Mouse (Mus musculus): ENCODE results near the gene Wnt6.
A peak's percentile ranks its signal among the peaks of the same experiment; 100 is the strongest.

Wnt6 gene

DNA sequence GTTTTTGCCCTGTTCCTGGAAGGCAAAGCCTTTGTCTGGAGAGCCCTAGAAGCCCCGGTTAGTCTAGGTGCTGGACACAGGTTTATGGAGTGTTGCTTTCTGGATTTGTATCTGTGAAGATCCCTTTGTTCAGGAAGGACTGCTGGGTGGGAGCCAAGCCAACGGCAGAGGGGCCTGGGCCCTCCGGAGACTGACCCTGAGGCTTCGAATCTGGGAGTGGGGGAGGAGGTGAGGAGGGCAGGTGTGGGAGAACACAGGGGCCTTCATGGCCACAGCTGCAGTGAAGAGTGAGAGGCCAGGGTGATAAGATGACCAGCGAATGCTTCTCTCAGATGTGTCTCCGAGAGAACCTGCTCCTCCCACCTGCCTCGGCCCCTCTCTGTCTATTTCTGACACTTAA lies 2.4 kb downstream of the Wnt6 start:
- no peak for DNase-seq (ENCODE audit: low read depth, low spot score)

- no peak for DNase-seq (ENCODE audit: low read depth, low spot score)
These were observed 4.1 kb downstream of the Wnt6 start for GRCm38 (mm10) chr1:74775816-74776215.

DNA sequence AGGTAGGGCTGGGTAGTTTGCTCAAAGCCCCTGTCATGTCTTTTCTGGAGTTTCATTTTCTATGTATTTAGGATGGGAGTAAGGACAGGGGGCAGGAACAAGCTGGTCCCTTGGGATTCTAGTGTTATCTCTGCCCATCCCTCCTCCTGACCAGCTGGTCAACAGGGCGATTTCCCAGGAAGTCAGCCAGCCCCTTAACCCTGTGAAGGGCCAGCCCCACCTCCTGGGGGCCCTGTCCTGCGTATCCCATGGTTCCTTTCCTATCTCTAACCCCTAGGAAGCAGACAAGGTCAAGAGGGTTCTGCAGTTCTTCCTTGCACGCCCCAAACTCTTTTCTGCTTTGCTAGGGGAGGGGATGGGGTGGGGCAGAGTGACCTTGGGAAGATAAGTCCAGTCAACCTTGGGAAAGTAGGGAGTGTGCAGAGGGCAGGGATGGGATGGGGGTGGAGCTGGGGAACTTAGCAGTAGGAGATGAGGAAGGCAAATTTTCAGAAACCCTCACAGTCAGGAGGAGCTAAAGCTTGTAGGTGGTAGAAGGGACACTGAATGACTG lies 7.3 kb downstream of the Wnt6 start:
- no peak for DNase-seq (ENCODE audit: low read depth, low spot score)

DNA sequence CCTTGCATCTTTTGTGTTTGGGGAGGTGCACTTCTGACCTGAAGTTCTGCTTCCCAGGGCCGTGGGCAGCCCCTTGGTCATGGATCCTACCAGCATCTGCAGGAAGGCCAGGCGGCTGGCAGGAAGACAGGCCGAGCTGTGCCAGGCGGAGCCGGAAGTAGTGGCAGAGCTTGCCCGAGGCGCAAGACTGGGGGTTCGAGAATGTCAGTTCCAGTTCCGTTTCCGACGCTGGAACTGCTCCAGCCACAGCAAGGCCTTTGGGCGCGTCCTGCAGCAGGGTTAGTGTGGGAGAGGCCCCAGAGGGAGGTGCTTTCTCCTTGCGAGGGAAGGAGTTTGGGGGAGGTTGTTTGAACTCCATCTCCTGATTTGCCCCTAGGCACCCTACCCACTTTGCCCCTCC lies 10.4 kb downstream of the Wnt6 start:
- no peak for DNase-seq (ENCODE audit: low read depth, low spot score)

- no peak for DNase-seq (ENCODE audit: low read depth, low spot score)
These were observed 11.9 kb downstream of the Wnt6 start for GRCm38 (mm10) chr1:74783554-74783953.

DNA sequence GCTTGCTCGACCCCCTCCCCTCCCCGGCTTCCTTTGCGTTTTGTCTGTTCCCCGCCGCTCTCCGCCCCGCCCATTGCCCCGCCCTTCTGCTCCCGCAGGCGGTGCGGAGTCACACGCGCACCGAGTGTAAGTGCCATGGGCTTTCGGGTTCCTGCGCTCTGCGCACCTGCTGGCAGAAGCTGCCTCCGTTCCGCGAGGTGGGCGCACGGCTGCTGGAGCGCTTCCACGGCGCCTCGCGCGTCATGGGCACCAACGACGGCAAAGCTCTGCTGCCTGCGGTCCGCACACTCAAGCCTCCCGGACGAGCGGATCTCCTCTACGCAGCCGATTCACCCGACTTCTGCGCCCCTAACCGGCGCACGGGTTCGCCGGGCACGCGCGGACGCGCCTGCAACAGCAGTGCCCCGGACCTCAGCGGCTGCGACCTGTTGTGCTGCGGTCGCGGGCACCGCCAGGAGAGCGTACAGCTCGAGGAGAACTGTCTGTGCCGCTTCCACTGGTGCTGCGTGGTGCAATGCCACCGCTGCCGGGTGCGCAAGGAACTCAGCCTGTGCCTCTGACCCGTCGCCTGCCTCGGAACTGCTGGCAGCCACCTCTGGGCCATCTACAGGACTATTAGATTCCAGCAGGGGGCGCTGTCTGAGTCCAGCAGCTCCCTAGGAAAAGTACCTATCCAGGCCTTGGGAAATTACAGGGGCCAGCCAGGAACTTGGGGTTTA lies 12.5 kb downstream of the Wnt6 start:
- DNase-seq (ENCODE audit: low read depth, low spot score) = no peak

GRCm38 (mm10) chr1:74787846-74788245 lies 16.2 kb downstream of the Wnt6 start:
- DNase-seq (ENCODE audit: low read depth, low spot score) = peak; percentile 89

- no peak for DNase-seq (ENCODE audit: low read depth, low spot score)
These were observed 17.0 kb downstream of the Wnt6 start for GRCm38 (mm10) chr1:74788603-74789176.

DNA sequence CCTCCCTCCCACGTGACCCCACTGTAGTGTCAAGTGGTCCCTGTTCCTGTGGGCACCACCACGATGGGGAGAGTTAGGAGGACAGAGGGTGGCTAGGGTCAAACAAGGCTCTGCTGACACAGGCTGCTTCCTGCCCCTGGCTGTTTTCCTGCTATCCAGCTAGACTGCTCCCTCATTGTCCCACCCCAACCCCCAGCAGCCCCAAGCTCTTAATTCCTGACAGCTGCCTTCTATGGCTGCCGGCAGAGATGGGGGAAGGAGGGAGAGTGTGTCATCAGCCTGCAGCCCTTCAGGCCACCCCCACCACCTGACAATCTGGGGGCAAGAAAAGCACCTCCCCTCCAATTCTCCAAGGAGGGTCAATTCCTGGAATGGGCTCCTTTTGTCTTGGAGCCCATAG lies 18.4 kb downstream of the Wnt6 start:
- DNase-seq (ENCODE audit: low read depth, low spot score) = no peak

GRCm38 (mm10) chr1:74791249-74791648 lies 19.6 kb downstream of the Wnt6 start, which contains the start of gene Wnt10a:
Gene Wnt10a (plus strand): TSS chr1:74791516.
- no peak for DNase-seq (ENCODE audit: low read depth, low spot score)

DNA sequence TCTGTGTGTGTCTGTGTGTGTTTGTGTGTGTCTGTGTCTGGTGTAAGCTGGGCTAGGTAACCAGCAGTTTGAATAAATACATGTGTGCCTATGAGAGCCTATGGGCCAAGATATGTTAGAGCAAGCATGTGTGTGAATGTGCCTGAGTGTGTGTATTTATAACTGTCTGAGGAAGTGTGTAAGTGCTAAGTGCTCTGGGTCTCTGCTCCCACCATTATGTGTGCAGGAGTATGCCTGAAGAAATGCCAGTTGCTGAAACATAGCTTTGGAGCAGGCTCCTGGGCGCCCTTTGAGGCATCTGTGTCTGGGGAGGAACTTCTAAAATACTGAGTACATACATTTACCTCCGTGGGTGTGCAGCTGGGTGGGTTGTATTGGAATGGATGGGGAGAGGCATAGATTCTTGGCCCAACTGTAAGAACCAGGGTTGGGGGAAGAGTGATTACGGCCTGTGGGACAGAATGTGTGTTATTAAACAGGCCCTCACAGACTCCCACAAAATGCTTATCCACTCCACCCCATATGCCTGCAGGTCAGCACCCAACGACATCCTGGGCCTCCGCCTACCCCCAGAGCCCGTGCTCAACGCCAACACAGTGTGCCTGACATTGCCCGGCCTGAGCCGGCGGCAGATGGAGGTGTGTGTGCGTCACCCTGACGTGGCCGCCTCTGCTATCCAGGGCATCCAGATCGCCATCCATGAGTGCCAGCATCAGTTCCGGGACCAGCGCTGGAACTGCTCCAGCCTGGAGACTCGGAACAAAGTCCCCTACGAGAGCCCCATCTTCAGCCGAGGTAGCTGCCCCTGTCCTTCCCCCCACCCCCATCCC lies 21.4 kb downstream of the Wnt6 start:
- DNase-seq (ENCODE audit: low read depth, low spot score) = no peak

DNA sequence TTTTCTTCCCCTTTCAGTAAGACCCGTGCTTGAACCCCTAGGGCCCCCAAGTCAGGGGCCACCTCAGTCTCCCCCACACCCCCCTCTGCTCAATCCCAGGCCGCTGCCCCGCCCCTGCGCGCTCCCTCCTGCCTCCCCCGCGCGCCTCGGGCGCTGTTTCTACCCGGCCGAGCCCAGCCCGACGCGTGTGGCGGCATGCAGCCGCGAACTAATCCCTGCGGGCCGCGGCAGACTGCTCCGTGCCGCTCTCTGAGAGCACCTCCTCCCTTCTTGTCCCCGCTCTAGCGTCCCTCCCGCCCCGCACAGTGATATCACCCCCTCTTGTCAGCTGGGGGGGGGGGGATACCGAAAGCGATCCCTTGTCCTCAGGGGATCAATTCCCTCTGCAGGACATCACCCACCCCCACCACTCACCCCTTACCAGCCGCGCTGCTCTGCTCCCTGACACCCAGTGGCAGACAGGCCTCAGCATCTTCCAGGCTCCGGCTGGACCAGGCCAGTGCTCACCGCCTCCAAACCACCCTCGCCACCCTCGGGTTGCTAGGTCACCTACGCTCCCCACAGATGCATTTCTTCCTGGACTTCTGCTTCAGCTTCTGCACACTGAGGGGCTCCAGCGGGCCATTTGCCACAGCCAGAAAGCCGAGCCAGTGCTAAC lies 22.9 kb downstream of the Wnt6 start:
- DNase-seq (ENCODE audit: low read depth, low spot score) = no peak

DNA sequence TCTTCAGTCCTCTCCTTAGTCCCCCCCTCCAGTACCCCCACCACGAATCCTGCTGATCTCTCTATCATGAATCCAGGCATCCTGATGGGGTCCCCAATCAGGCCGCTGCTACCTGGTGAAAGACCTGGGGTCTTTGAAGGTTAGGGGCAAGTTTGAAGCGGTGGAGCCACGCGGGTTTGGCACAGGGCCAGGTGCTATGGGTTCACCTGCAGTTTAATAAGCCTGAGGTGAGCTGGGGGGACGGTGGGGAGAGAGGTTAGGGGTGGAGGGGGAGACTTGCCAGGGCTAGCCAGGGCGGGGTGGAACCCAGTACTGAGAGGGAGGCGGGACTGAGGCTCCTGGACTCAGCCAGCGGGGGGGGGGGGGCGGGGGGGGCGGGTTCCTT lies 23.4 kb downstream of the Wnt6 start:
- DNase-seq (ENCODE audit: low read depth, low spot score) = no peak

GRCm38 (mm10) chr1:74797459-74797858 lies 25.8 kb downstream of the Wnt6 start:
- no peak for DNase-seq (ENCODE audit: low read depth, low spot score)

GRCm38 (mm10) chr1:74800424-74800888 lies 28.8 kb downstream of the Wnt6 start:
- DNase-seq (ENCODE audit: low read depth, low spot score) = no peak

GRCm38 (mm10) chr1:74801631-74802140 lies 30.0 kb downstream of the Wnt6 start:
- no peak for DNase-seq (ENCODE audit: low read depth, low spot score)

- peak; percentile 64 for DNase-seq (ENCODE audit: low read depth, low spot score)
These were observed 31.3 kb downstream of the Wnt6 start for GRCm38 (mm10) chr1:74802795-74803656.

GRCm38 (mm10) chr1:74804211-74804870 lies 32.6 kb downstream of the Wnt6 start:
- no peak for DNase-seq (ENCODE audit: low read depth, low spot score)

- DNase-seq (ENCODE audit: low read depth, low spot score) = no peak
These were observed 33.7 kb downstream of the Wnt6 start for GRCm38 (mm10) chr1:74805340-74805835.

DNA sequence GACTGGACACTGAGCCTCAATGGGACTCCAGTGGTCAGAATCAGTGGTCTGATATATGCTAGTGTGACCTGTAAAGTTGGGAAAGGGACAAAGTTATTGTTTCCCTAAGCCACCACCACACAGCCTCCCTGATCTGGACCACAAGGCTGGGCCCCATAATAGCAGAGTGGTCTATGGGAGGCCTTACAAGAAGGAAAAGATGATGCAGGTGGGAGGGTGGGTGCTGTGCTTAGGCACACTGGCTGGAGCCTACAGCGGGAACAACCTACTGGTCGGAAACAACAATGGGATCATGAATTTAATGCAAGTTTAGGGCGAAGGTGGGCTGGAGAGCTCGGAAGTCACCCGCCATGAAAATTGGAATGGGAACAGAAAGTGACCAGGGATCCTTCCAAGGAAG lies 34.2 kb downstream of the Wnt6 start:
- DNase-seq (ENCODE audit: low read depth, low spot score) = no peak

Data from 3T3-L1 (cell line).